Mouse (Mus musculus) intestine, embryonic 15.5 days (tissue): Measurements from ENCODE around the gene Havcr2. TPM values are rescaled to one million over a fixed set of nuclear protein-coding genes. Genes with fewer than 3 reads are reported as not detected.
"Not testable (repeated sequence)": the region's sequence is repeated elsewhere in the genome, so short reads cannot be mapped to it uniquely, and the experiment has no call there.

Source experiments
- ATAC-seq: fragments of 200-750 bp; cut with Nextera tagmentation; 2 replicates; pipeline ENCODE4 v1.8.0; 2017; ENCODE audit warnings: moderate TSS enrichment, moderate library complexity
- H3K27ac ChIP-seq: fragments of 300-500 bp; sonication (generic); 2 replicates; pipeline ENCODE4 v1.5.1; 2015; ENCODE audit warnings: mild to moderate bottlenecking, inconsistent platforms
- H3K27me3 ChIP-seq: fragments of 300-500 bp; sonication (generic); replicated peaks from 2 replicates; pipeline ENCODE4 v1.6.1; 2015; ENCODE audit warnings: inconsistent platforms
- H3K36me3 ChIP-seq: fragments of 300-500 bp; sonication (generic); 2 replicates; pipeline ENCODE4 v1.6.1; 2015; ENCODE audit warnings: inconsistent platforms
- H3K4me1 ChIP-seq: fragments of 300-500 bp; sonication (generic); replicated peaks from 2 replicates; pipeline ENCODE4 v1.6.1; 2015; ENCODE audit warnings: inconsistent platforms
- H3K4me2 ChIP-seq: fragments of 300-500 bp; sonication (generic); replicated peaks from 2 replicates; pipeline ENCODE4 v1.6.1; 2015; ENCODE audit warnings: mild to moderate bottlenecking, inconsistent platforms
- H3K4me3 ChIP-seq: fragments of 300-500 bp; sonication (generic); replicated peaks from 2 replicates; pipeline ENCODE4 v1.5.1; 2015; ENCODE audit warnings: inconsistent platforms
- H3K9ac ChIP-seq: fragments of 300-500 bp; sonication (generic); 2 replicates; pipeline ENCODE4 v1.6.1; 2015; ENCODE audit warnings: inconsistent platforms
- H3K9me3 ChIP-seq: fragments of 300-500 bp; sonication (generic); 2 replicates; pipeline ENCODE4 v1.6.1; 2016; ENCODE audit warnings: inconsistent platforms
- WGBS: fragments of 180-500 bp; shearing (Covaris S2); methylation state at CpG from one replicate; pipeline ENCODE4 v1.1.7; 2015; 5-methylcytosine and 5-hydroxymethylcytosine counted together
- polyA plus RNA-seq: library from polyadenylated mRNA; unstranded; fragments of >200 nt; fragmentation: Nextera tagmentation; extraction: Ambion mirVana; gene quantifications from 2 replicates; pipeline ENCODE4 v1.2.1, GENCODE M21; 2015

Havcr2 gene
- 0.08 and 0.16 TPM in 2 replicates for polyA plus RNA-seq

DNA sequence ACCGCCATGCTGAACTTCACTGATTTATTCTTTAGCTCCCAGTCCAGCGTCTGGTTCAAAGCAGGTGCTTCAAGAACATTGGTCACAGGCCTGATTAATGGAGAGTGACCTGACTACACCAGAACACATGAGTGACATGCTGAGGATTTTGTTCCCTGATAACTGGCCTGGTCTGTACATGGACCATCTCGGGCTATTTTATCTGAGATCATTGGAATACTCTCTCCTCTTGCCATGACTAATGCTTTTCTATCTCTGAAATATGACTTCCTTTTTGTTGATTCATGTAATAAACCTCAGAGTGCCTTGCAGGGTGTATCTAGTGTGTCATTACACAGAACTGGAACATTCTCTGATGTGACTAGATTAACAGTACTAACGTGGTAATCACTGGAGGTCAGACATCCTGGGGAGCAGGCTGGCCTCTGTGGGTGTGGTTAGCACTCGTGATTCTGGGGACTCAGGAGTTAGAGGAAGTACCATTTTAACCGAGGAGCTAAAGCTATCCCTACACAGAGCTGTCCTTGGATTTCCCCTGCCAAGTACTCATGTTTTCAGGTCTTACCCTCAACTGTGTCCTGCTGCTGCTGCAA is at the start of gene Havcr2:
Gene Havcr2 (plus strand): TSS at position 483 of the 593 bp plus-strand sequence.
- Histone ChIP-seq H3K9me3 (no peaks in the 10 kb centered on the region), H3K4me2 (no peak within 1 kb of the TSS), H3K4me3 (no peak within 1 kb of the TSS), H3K27me3 (no peaks in the 10 kb centered on the region), H3K9ac (no peak within 1 kb of the TSS), H3K4me1 (no peaks in the 10 kb centered on the region), H3K27ac (no peak within 1 kb of the TSS), H3K36me3 (no peaks in the 10 kb centered on the region)
- ATAC-seq = no peak
- WGBS = 75% methylated on average over 6 of the region's 6 CpGs

DNA sequence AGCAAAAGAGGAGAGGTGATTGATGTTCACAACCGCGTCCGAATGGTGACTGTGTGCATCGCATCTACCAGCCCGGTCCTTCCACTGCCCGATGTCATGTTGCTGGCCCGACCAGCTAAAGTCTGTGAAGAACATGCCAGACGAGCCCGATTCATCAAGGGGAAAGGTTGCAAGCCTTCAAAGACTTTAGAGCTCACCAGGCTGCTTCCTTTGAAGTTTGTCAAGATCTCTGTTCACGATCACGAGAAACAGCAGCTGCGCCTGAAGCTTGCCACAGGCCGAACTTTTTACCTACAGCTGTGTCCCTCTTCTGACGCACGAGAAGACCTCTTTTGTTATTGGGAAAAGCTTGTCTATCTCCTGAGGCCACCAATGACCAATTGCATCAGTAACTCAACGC is 49.7 kb upstream of the Havcr2 start:
- H3K4me1 ChIP-seq = no peaks in the 10 kb centered on the region
- WGBS = 81% methylated on average over 16 of the region's 16 CpGs
- no peak for ATAC-seq

DNA sequence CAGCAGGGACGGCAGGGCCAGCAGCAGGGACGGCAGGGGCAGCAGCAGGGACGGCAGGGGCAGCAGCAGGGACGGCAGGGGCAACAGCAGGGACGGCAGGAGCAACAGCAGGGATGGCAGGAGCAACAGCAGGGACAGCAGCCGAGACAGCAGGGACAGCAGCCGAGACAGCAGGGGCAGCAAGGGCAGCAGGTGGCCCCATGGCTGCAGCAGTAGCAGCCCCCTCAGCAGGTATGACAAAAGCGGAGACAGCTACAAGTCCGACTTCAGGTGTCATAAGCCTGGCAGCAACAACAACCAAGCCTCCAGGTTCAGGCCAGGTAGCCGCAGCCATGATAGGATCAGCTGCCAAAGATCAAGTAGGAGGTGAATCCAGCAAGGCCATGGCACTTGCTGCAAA is 48.0 kb upstream of the Havcr2 start:
- Histone ChIP-seq H3K27me3 (no peaks in the 10 kb centered on the region), H3K27ac (no peak overlapping the region), H3K9ac (no peak overlapping the region), H3K36me3 (no peaks in the 10 kb centered on the region), H3K9me3 (no peaks in the 10 kb centered on the region), H3K4me1 (no peaks in the 10 kb centered on the region), H3K4me2 (no peak overlapping the region), H3K4me3 (no peak overlapping the region)
- 44% methylated on average over 10 of the region's 10 CpGs for WGBS
- ATAC-seq = no peak

More for the DNA sequence above, 49.7 kb upstream of the Havcr2 start:
- no peaks in the 10 kb centered on the region for H3K36me3 ChIP-seq
- no peak overlapping the region for H3K4me2 ChIP-seq
- no peak overlapping the region for H3K4me3 ChIP-seq
- no peaks in the 10 kb centered on the region for H3K9me3 ChIP-seq
- H3K27me3 ChIP-seq = no peaks in the 10 kb centered on the region
- no peak overlapping the region for H3K9ac ChIP-seq
- H3K27ac ChIP-seq = no peak overlapping the region

- H3K27me3 ChIP-seq = no peaks in the 10 kb centered on the region
- no peak for ATAC-seq
- no peak overlapping the region for H3K27ac ChIP-seq
- no peaks in the 10 kb centered on the region for H3K4me1 ChIP-seq
- H3K4me2 ChIP-seq = no peak overlapping the region
- no peaks in the 10 kb centered on the region for H3K36me3 ChIP-seq
- H3K9me3 ChIP-seq = no peaks in the 10 kb centered on the region
- no peak overlapping the region for H3K4me3 ChIP-seq
- WGBS = 48% methylated on average over 2 of the region's 2 CpGs
- no peak overlapping the region for H3K9ac ChIP-seq
Observed at GRCm38 (mm10) chr11:46410018-46410563, 44.6 kb upstream of the Havcr2 start.

DNA sequence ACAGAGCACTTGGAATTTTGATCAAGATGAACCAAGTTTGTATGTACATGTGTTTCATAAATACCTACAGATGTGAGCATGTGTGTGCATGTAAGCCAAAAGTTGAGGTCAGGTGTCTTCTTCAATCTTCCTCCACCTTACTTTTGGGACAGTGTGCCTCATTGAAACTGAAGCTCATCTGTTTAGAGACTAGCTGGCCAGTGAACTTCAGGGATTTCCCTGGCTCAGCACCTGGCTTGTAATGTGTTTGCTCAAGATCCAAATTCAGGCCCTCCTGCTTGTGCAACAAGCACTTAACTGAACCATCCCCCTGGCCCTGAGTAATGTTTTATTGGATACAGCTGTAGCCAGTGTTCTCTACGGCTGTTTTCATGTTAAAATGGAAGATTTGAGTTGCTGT is 36.3 kb upstream of the Havcr2 start:
- Histone ChIP-seq H3K9ac (no peak overlapping the region), H3K27ac (no peak overlapping the region), H3K4me3 (no peak overlapping the region), H3K4me2 (no peak overlapping the region), H3K4me1 (no peaks in the 10 kb centered on the region), H3K9me3 (no peaks in the 10 kb centered on the region), H3K27me3 (no peaks in the 10 kb centered on the region), H3K36me3 (no peaks in the 10 kb centered on the region)
- 38% methylated on average over 1 of the region's 1 CpGs for WGBS
- no peak for ATAC-seq

DNA sequence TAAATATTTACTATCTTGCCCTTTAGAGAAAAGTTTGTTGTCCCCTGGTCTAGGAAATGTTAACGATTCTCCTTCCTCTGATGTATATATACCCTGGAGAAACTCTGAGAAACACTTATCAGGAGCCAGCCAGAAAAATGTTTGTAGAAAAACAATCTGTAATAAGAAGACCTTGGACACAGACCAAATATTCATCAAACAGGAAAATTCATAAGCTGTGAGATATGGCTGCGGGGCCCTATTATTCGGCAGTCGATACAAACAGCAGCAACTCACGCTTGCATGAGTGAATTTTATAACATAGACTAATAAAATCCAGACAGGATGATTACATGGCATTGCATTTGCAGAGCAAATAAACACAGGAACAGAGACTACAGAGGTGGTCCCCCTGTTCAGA is 35.9 kb upstream of the Havcr2 start:
- H3K4me2 ChIP-seq = no peak overlapping the region
- WGBS = 62% methylated on average over 5 of the region's 5 CpGs
- no peaks in the 10 kb centered on the region for H3K9me3 ChIP-seq
- H3K36me3 ChIP-seq = no peaks in the 10 kb centered on the region
- no peak overlapping the region for H3K9ac ChIP-seq
- no peak overlapping the region for H3K4me3 ChIP-seq
- no peak overlapping the region for H3K27ac ChIP-seq
- no peaks in the 10 kb centered on the region for H3K27me3 ChIP-seq
- no peak for ATAC-seq
- H3K4me1 ChIP-seq = no peaks in the 10 kb centered on the region

DNA sequence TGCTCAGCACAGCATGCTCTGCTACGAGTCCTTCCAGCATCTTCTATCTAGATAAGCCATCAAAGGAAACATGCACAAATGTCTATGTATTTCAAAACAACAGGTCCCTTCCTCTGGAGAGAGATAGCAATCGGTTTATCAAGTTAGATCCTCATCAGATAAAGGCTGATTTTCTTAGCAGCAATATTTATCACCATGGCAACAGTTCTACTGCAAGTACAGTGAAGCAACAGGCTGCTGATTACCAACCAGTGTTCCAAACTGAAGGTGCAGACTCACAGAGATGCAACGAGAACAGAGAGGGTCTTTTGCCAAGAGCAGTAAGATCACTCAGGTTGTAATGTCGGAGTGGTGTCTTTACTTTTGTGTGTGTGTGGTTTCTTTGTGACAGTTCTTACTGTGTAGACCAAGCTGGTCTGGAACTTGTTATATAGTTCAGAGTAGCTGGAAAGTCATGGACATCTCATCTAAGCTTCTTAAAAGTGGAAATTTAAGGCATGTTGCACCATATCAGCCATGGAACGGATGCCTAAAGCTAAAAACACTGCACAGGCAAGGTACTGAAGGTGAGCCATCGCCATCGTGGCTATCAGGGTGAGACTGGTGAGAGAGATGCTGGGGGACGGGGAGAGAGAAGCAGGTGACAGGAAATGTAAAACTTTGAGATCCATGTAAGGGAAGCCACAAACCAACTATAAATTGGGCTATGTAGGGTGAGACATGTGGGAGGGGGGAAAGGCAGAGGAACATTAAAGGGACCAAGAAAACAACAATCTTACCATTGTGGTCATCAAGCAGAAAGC is 33.4 kb upstream of the Havcr2 start:
- no peak overlapping the region for H3K4me3 ChIP-seq
- WGBS = 75% methylated on average over 8 of the region's 8 CpGs
- no peaks in the 10 kb centered on the region for H3K36me3 ChIP-seq
- no peak for ATAC-seq
- no peaks in the 10 kb centered on the region for H3K4me1 ChIP-seq
- H3K27me3 ChIP-seq = no peaks in the 10 kb centered on the region
- H3K27ac ChIP-seq = no peak overlapping the region
- no peak overlapping the region for H3K4me2 ChIP-seq
- no peak overlapping the region for H3K9ac ChIP-seq
- no peaks in the 10 kb centered on the region for H3K9me3 ChIP-seq

- H3K9ac ChIP-seq, ATAC-seq, H3K4me1 ChIP-seq, H3K4me2 ChIP-seq, H3K36me3 ChIP-seq, H3K27me3 ChIP-seq, H3K27ac ChIP-seq, H3K9me3 ChIP-seq, H3K4me3 ChIP-seq: not testable (repeated sequence)
- WGBS = 39% methylated on average over 4 of the region's 4 CpGs
Observed at GRCm38 (mm10) chr11:46428131-46428530, 26.6 kb upstream of the Havcr2 start.

- Histone ChIP-seq H3K4me3 (no peak overlapping the region), H3K4me1 (no peaks in the 10 kb centered on the region), H3K9me3 (no peaks in the 10 kb centered on the region), H3K9ac (no peak overlapping the region), H3K27me3 (no peaks in the 10 kb centered on the region), H3K27ac (no peak overlapping the region), H3K4me2 (no peak overlapping the region), H3K36me3 (no peaks in the 10 kb centered on the region)
- ATAC-seq = no peak
- 83% methylated on average over 2 of the region's 2 CpGs for WGBS
Observed at GRCm38 (mm10) chr11:46430123-46430522, 24.6 kb upstream of the Havcr2 start.

DNA sequence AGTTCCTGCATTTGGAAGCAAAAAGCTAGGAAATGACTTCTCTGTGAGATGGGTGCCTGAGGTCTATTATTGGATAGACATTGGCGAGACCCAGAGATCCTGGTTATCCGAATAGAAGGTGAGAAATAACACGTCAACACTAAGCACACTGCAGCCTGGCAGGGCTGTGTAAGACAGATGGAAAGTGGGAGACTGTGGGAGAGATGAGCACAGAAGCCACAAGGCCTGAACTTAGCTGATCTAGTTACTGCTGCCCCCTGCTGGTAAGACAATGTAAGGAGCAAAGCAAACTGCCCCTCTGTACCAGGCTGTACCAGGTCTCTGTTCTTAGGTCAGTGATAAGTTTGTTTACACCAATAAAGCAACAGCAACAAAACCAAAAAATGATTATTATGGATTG is 23.6 kb upstream of the Havcr2 start:
- Histone ChIP-seq H3K4me1 (no peaks in the 10 kb centered on the region), H3K4me2 (no peak overlapping the region), H3K27ac (no peak overlapping the region), H3K9ac (no peak overlapping the region), H3K27me3 (no peaks in the 10 kb centered on the region), H3K36me3 (no peaks in the 10 kb centered on the region), H3K9me3 (no peaks in the 10 kb centered on the region), H3K4me3 (no peak overlapping the region)
- WGBS = 8% methylated on average over 3 of the region's 3 CpGs
- peak; percentile 88 for ATAC-seq

DNA sequence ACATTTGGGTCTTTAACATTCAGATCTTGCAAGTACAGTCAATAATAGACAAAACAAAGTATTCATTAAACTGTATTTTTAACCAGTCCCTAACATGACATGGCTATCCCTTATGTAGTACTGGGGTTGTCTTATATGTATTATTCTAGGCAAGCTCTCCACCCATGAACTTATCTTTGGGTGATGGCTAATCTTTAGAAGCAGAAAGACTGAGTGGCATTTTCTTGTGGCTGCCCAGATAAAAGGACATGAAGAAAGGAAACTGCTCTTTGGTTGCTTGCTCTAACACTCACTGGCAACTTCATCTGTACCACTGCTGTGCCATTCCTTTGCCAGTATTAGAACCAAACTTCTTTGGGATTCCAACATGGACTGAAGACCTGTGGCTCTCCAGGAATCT is 19.4 kb upstream of the Havcr2 start:
- no peak overlapping the region for H3K4me2 ChIP-seq
- no peaks in the 10 kb centered on the region for H3K36me3 ChIP-seq
- no peak overlapping the region for H3K4me3 ChIP-seq
- no peaks in the 10 kb centered on the region for H3K27me3 ChIP-seq
- H3K27ac ChIP-seq = no peak overlapping the region
- no peak overlapping the region for H3K9ac ChIP-seq
- peaks cover 3% of the 10 kb centered on the region; the same call in 1 of the 2 replicates for H3K4me1 ChIP-seq
- ATAC-seq = no peak
- no peaks in the 10 kb centered on the region for H3K9me3 ChIP-seq

GRCm38 (mm10) chr11:46436760-46437458 is 17.8 kb upstream of the Havcr2 start, which contains the start of gene Med7:
Gene Med7 (plus strand): TSS chr11:46436925.
- under 1% methylated on average over 59 of the region's 59 CpGs for WGBS
- H3K27ac ChIP-seq = peak within 1 kb of the TSS; percentile 92
- ATAC-seq = peak; percentile 99
- H3K4me3 ChIP-seq = peak within 1 kb of the TSS; percentile 77
- no peaks in the 10 kb centered on the region for H3K9me3 ChIP-seq
- H3K27me3 ChIP-seq = no peaks in the 10 kb centered on the region
- no peaks in the 10 kb centered on the region for H3K36me3 ChIP-seq
- H3K4me2 ChIP-seq = peak within 1 kb of the TSS; percentile 70
- H3K9ac ChIP-seq = peak within 1 kb of the TSS; percentile 89
- peaks cover 3% of the 10 kb centered on the region; the same call in 1 of the 2 replicates for H3K4me1 ChIP-seq
